Mouse (Mus musculus) gastrocnemius, postnatal 25 days (tissue): ENCODE measurements around the gene Slc12a6. TPM values are rescaled to one million over a fixed set of nuclear protein-coding genes. Genes with fewer than 3 reads are reported as not detected.

Source experiments
- DNase-seq: peaks from one replicate; pipeline ENCODE4 v3.0.0; 2022
- total RNA-seq, 2 experiments: library from RNA; stranded (reverse); gene quantifications; 1 replicate in 1 of 2; 2 replicates in 1 of 2; pipeline ENCODE4 v1.2.3; 2021

The Slc12a6 gene
- total RNA-seq, 2 experiments from 2014 or later, result 22.7 to 23.0 TPM

- DNase-seq, result no peak
Measured at GRCm38 (mm10) chr2:112328069-112328777, 62.6 kb downstream of the Slc12a6 start.

- no peak for DNase-seq
Measured at GRCm38 (mm10) chr2:112332051-112332898, 66.7 kb downstream of the Slc12a6 start.

- no peak for DNase-seq
Measured at GRCm38 (mm10) chr2:112337211-112337610, 71.6 kb downstream of the Slc12a6 start.

GRCm38 (mm10) chr2:112339736-112340135 is 74.1 kb downstream of the Slc12a6 start:
- no peak for DNase-seq

GRCm38 (mm10) chr2:112341117-112341516 is 75.5 kb downstream of the Slc12a6 start:
- no peak for DNase-seq

GRCm38 (mm10) chr2:112348246-112348645 is 82.6 kb downstream of the Slc12a6 start:
- no peak for DNase-seq

GRCm38 (mm10) chr2:112353685-112354455 is 88.2 kb downstream of the Slc12a6 start:
- DNase-seq, result no peak

GRCm38 (mm10) chr2:112359611-112360010 is 94.0 kb downstream of the Slc12a6 start:
- DNase-seq, result no peak

GRCm38 (mm10) chr2:112360012-112360780 is 94.6 kb downstream of the Slc12a6 start:
- DNase-seq, result no peak

- DNase-seq, result no peak
Measured at GRCm38 (mm10) chr2:112360781-112361169, 95.2 kb downstream of the Slc12a6 start.

- no peak for DNase-seq
Measured at GRCm38 (mm10) chr2:112367222-112367621, 101.6 kb downstream of the Slc12a6 start.

GRCm38 (mm10) chr2:112367726-112368673 is 102.4 kb downstream of the Slc12a6 start, which contains the start of gene Emc4:
Gene Emc4 (minus strand): TSS chr2:112368027.
- peak; percentile 77 for DNase-seq

- peak; percentile 65 for DNase-seq
Measured at GRCm38 (mm10) chr2:112369941-112370340, 104.3 kb downstream of the Slc12a6 start.

GRCm38 (mm10) chr2:112373141-112373540 is 107.5 kb downstream of the Slc12a6 start:
- DNase-seq, result peak; percentile 22

GRCm38 (mm10) chr2:112374610-112375009 is 109.0 kb downstream of the Slc12a6 start:
- DNase-seq, result peak; percentile 14

- peak; percentile 92 for DNase-seq
Measured at GRCm38 (mm10) chr2:112378973-112379898, 113.6 kb downstream of the Slc12a6 start, which contains the start of gene Katnbl1. Gene Katnbl1 (plus strand): TSS chr2:112379211.

- DNase-seq, result no peak
Measured at GRCm38 (mm10) chr2:112380131-112380530, 114.5 kb downstream of the Slc12a6 start.

GRCm38 (mm10) chr2:112381219-112381618 is 115.6 kb downstream of the Slc12a6 start:
- no peak for DNase-seq

GRCm38 (mm10) chr2:112390843-112391242 is 125.2 kb downstream of the Slc12a6 start:
- DNase-seq, result no peak
